Mouse (Mus musculus) lung, embryonic 16.5 days (tissue): Measurements from ENCODE around the gene Pkd1. TPM values are rescaled to one million over a fixed set of nuclear protein-coding genes. Genes with fewer than 3 reads are reported as not detected.

Experiments used
- ATAC-seq: fragments of 200-750 bp; cut with Nextera tagmentation; 2 replicates; pipeline ENCODE4 v1.8.0; 2017; ENCODE audit warnings: low read depth, mild to moderate bottlenecking, moderate library complexity
- H3K27ac ChIP-seq: fragments of 300-500 bp; sonication (generic); 2 replicates; pipeline ENCODE4 v1.5.1; 2014; ENCODE audit warnings: mild to moderate bottlenecking, control low read depth, low read length
- H3K27me3 ChIP-seq: fragments of 300-500 bp; sonication (generic); 2 replicates; pipeline ENCODE4 v1.6.1; 2014; ENCODE audit warnings: low read depth, low read length, mixed read lengths; ENCODE audit not compliant: control insufficient read depth, insufficient read depth
- H3K36me3 ChIP-seq: fragments of 300-500 bp; sonication (generic); 2 replicates; pipeline ENCODE4 v1.6.1; 2014; ENCODE audit warnings: low read length; ENCODE audit not compliant: control insufficient read depth, insufficient read depth
- H3K4me1 ChIP-seq: fragments of 300-500 bp; sonication (generic); replicated peaks from 2 replicates; pipeline ENCODE4 v1.6.1; 2014; ENCODE audit warnings: low read length, mixed read lengths; ENCODE audit not compliant: control insufficient read depth, insufficient read depth
- H3K4me2 ChIP-seq: fragments of 300-500 bp; sonication (generic); 2 replicates; pipeline ENCODE4 v1.6.1; 2014; ENCODE audit warnings: low read depth, low read length, control low read depth
- H3K4me3 ChIP-seq: fragments of 300-500 bp; sonication (generic); 2 replicates; pipeline ENCODE4 v1.5.1; 2014; ENCODE audit warnings: mild to moderate bottlenecking, low read length, control low read depth
- H3K9ac ChIP-seq: fragments of 300-500 bp; sonication (generic); 2 replicates; pipeline ENCODE4 v1.6.1; 2014; ENCODE audit warnings: low read length, control low read depth
- H3K9me3 ChIP-seq: fragments of 300-500 bp; sonication (generic); 2 replicates; pipeline ENCODE4 v1.6.1; 2016; ENCODE audit warnings: low read length; ENCODE audit not compliant: control insufficient read depth
- WGBS: fragments of 180-500 bp; shearing (Covaris S2); extraction: QIAGEN DNeasy Blood & Tissue Kit; methylation state at CpG from one replicate; pipeline ENCODE4 v1.1.7; 2014; 5-methylcytosine and 5-hydroxymethylcytosine counted together
- polyA plus RNA-seq: library from polyadenylated mRNA; unstranded; fragments of >200 nt; fragmentation: Nextera tagmentation; extraction: Ambion mirVana; gene quantifications from 2 replicates; pipeline ENCODE4 v1.2.1, GENCODE M21; 2015

Gene Pkd1
- polyA plus RNA-seq, 1 experiment from 2014 or later = 21.6 TPM

GRCm38 (mm10) chr17:24632813-24633449, 83.3 kb downstream of the Pkd1 start:
- no peaks in the 10 kb centered on the region for H3K27me3 ChIP-seq
- peaks cover 4% of the 10 kb centered on the region; the same call in 1 of the 2 replicates for H3K36me3 ChIP-seq
- peak overlapping the region; percentile 79 for H3K4me3 ChIP-seq
- WGBS = 5% methylated on average over 22 of the region's 22 CpGs
- ATAC-seq = peak; percentile 84
- H3K4me2 ChIP-seq = peak overlapping the region; percentile 78
- no peaks in the 10 kb centered on the region for H3K9me3 ChIP-seq
- peak overlapping the region; percentile 97 for H3K27ac ChIP-seq
- peak overlapping the region; percentile 88 for H3K9ac ChIP-seq
- peaks cover 17% of the 10 kb centered on the region for H3K4me1 ChIP-seq

GRCm38 (mm10) chr17:24633831-24634230, 84.2 kb downstream of the Pkd1 start:
- no peak overlapping the region for H3K4me2 ChIP-seq
- H3K4me1 ChIP-seq = peaks cover 17% of the 10 kb centered on the region
- no peak overlapping the region for H3K4me3 ChIP-seq
- H3K9ac ChIP-seq = peak overlapping the region; percentile 88; the same call in 1 of the 2 replicates
- no peaks in the 10 kb centered on the region for H3K9me3 ChIP-seq
- peak overlapping the region; percentile 97 for H3K27ac ChIP-seq
- 95% methylated on average over 11 of the region's 11 CpGs for WGBS
- no peaks in the 10 kb centered on the region for H3K27me3 ChIP-seq
- no peak for ATAC-seq
- 0 out of 2 replicates have a peak, but pooled peaks cover 2% of the 10 kb centered on the region for H3K36me3 ChIP-seq

- Histone ChIP-seq H3K36me3 (0 out of 2 replicates have a peak, but pooled peaks cover 2% of the 10 kb centered on the region), H3K4me1 (peaks cover 22% of the 10 kb centered on the region), H3K27ac (no peak overlapping the region), H3K27me3 (no peaks in the 10 kb centered on the region), H3K9me3 (no peaks in the 10 kb centered on the region), H3K4me3 (no peak overlapping the region), H3K4me2 (no peak overlapping the region), H3K9ac (no peak overlapping the region)
- ATAC-seq = no peak
- 71% methylated on average over 4 of the region's 4 CpGs for WGBS
Observed at GRCm38 (mm10) chr17:24635024-24635423, 85.4 kb downstream of the Pkd1 start.

GRCm38 (mm10) chr17:24635694-24636093, 86.1 kb downstream of the Pkd1 start:
- Histone ChIP-seq H3K4me1 (peaks cover 22% of the 10 kb centered on the region), H3K9ac (no peak overlapping the region), H3K4me2 (no peak overlapping the region), H3K4me3 (no peak overlapping the region), H3K27me3 (no peaks in the 10 kb centered on the region), H3K9me3 (no peaks in the 10 kb centered on the region), H3K27ac (no peak overlapping the region), H3K36me3 (peaks cover 2% of the 10 kb centered on the region; the same call in 1 of the 2 replicates)
- no peak for ATAC-seq
- WGBS = 89% methylated on average over 5 of the region's 5 CpGs

- 59% methylated on average over 5 of the region's 5 CpGs for WGBS
Observed at GRCm38 (mm10) chr17:24636781-24637481, 87.3 kb downstream of the Pkd1 start.

GRCm38 (mm10) chr17:24638214-24638613, 88.6 kb downstream of the Pkd1 start:
- WGBS = 73% methylated on average over 4 of the region's 4 CpGs

More at GRCm38 (mm10) chr17:24636781-24637481, 87.3 kb downstream of the Pkd1 start:
- Histone ChIP-seq H3K4me3 (no peak overlapping the region), H3K27ac (no peak overlapping the region), H3K9me3 (no peaks in the 10 kb centered on the region), H3K27me3 (no peaks in the 10 kb centered on the region), H3K9ac (no peak overlapping the region; the same call in 1 of the 2 replicates), H3K36me3 (peaks cover 5% of the 10 kb centered on the region), H3K4me2 (no peak overlapping the region), H3K4me1 (peaks cover 17% of the 10 kb centered on the region)
- no peak for ATAC-seq

GRCm38 (mm10) chr17:24638840-24639239, 89.2 kb downstream of the Pkd1 start:
- peaks cover 5% of the 10 kb centered on the region for H3K36me3 ChIP-seq
- peak overlapping the region; percentile 81 for H3K27ac ChIP-seq
- H3K4me2 ChIP-seq = no peak overlapping the region
- peaks cover 12% of the 10 kb centered on the region for H3K4me1 ChIP-seq
- peak; percentile 91 for ATAC-seq
- no peaks in the 10 kb centered on the region for H3K9me3 ChIP-seq
- H3K4me3 ChIP-seq = no peak overlapping the region
- WGBS = 50% methylated on average over 9 of the region's 9 CpGs
- no peak overlapping the region for H3K9ac ChIP-seq
- no peaks in the 10 kb centered on the region for H3K27me3 ChIP-seq

More at GRCm38 (mm10) chr17:24638214-24638613, 88.6 kb downstream of the Pkd1 start:
- H3K9ac ChIP-seq = no peak overlapping the region
- ATAC-seq = no peak
- no peak overlapping the region for H3K4me2 ChIP-seq
- no peaks in the 10 kb centered on the region for H3K9me3 ChIP-seq
- H3K27ac ChIP-seq = peak overlapping the region; percentile 40
- H3K4me1 ChIP-seq = peaks cover 13% of the 10 kb centered on the region
- H3K36me3 ChIP-seq = peaks cover 5% of the 10 kb centered on the region
- H3K27me3 ChIP-seq = no peaks in the 10 kb centered on the region
- no peak overlapping the region for H3K4me3 ChIP-seq

GRCm38 (mm10) chr17:24639571-24639988, 89.9 kb downstream of the Pkd1 start:
- no peak overlapping the region for H3K4me3 ChIP-seq
- peak; percentile 6; the same call in 1 of the 2 replicates for ATAC-seq
- no peak overlapping the region for H3K9ac ChIP-seq
- H3K27me3 ChIP-seq = no peaks in the 10 kb centered on the region
- WGBS = 63% methylated on average over 5 of the region's 5 CpGs
- no peak overlapping the region for H3K4me2 ChIP-seq
- peaks cover 17% of the 10 kb centered on the region for H3K4me1 ChIP-seq
- H3K27ac ChIP-seq = peak overlapping the region; percentile 81
- H3K9me3 ChIP-seq = no peaks in the 10 kb centered on the region
- H3K36me3 ChIP-seq = peaks cover 5% of the 10 kb centered on the region

GRCm38 (mm10) chr17:24640119-24640518, 90.5 kb downstream of the Pkd1 start:
- no peak overlapping the region for H3K4me2 ChIP-seq
- H3K4me1 ChIP-seq = peaks cover 22% of the 10 kb centered on the region
- H3K27ac ChIP-seq = peak overlapping the region; percentile 81
- H3K4me3 ChIP-seq = no peak overlapping the region
- peaks cover 5% of the 10 kb centered on the region for H3K36me3 ChIP-seq
- H3K9me3 ChIP-seq = no peaks in the 10 kb centered on the region
- no peaks in the 10 kb centered on the region for H3K27me3 ChIP-seq
- ATAC-seq = no peak
- no peak overlapping the region for H3K9ac ChIP-seq
- WGBS = 89% methylated on average over 7 of the region's 7 CpGs
